Mouse (Mus musculus) induced T-regulatory cell, adult 2 months (primary cell): Measurements from ENCODE around the gene Grm7.

Source experiments
- DNase-seq: peaks from one replicate; pipeline ENCODE4 v3.0.0-alpha.2; 2012; ENCODE audit warnings: low read depth

Gene Grm7

GRCm38 (mm10) chr6:110982013-110982412 is 336.6 kb downstream of the Grm7 start:
- no peak for DNase-seq

DNA sequence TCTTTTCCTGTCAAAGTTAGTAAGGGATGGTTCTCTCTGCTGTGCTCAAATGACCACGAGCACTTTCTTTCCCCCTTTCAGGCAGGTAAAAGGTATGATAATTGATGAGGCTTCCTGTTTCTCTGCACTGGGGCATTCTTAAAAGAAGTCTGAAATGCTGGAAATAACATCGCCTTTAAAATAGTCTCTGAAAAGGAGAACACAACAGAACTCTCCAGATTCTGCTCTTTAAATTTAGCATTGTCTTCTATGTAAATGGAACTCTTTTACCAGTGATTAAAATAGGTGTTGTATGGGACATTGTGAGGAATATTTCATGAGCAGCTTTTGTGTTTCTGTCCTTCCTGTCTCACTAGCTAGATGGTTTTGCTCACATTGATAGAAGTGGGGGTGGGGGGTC is 393.7 kb downstream of the Grm7 start:
- DNase-seq: no peak

DNA sequence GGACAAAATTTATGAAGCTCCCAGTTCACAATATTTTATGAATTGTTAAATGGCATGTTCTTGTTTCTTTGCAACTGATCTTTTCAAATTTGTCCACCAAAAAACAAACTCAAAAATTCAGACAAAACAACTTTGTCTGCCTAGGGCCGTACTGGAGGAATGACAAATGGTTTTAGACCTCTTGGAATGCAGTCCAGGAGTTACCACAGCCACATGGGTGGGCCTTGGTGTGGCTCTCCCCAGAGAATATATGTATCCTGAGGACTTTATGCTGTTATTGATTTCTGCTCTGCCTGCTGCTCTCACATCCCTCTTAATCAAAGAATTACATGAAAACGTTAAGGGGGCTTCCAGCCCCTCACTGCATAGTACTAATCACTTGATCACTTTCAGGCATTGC is 400.5 kb downstream of the Grm7 start:
- no peak for DNase-seq

GRCm38 (mm10) chr6:111049247-111049646 is 403.9 kb downstream of the Grm7 start:
- DNase-seq: no peak

- DNase-seq: no peak
Observed at GRCm38 (mm10) chr6:111054001-111054975, 408.9 kb downstream of the Grm7 start.

DNA sequence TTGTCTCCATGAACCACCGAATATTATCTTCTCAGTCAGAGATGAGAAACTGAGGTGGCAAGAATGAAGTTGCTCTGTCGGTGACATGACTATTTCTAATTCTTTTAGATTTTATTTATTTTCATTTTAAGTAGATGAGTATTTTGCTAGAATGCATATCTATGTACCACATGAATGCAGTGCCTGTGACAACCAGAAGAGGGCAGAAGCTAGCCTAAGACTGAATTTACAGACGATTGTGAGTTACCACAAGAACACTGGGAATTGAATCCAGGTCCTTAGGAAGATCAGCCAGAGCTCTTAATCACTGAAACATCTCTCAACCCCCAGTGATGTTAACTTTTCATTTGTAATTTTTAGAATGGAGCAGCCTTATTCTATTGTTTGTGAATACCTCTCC is 412.4 kb downstream of the Grm7 start:
- DNase-seq: no peak

- no peak for DNase-seq
Observed at GRCm38 (mm10) chr6:111060004-111060403, 414.6 kb downstream of the Grm7 start.

DNA sequence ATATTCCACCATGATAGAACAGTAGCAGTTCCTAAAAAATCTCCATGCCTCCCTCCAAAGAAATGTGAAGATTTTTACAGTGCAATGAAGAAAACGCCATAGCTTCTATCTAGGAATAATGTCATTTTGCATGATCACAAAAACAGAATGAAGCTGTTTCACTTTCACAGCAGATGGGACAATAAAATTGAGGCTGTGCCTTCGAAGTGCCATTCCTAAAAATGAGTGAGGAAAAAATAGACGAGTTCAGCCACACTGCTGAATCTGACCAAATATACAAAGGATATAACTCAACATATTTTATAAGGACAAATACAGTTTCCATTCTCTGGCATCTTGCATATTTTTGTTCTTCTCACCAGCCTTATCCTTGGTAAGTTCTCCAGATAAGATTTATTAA is 439.2 kb downstream of the Grm7 start:
- no peak for DNase-seq

- DNase-seq: no peak
Observed at GRCm38 (mm10) chr6:111094818-111095217, 449.4 kb downstream of the Grm7 start.

DNA sequence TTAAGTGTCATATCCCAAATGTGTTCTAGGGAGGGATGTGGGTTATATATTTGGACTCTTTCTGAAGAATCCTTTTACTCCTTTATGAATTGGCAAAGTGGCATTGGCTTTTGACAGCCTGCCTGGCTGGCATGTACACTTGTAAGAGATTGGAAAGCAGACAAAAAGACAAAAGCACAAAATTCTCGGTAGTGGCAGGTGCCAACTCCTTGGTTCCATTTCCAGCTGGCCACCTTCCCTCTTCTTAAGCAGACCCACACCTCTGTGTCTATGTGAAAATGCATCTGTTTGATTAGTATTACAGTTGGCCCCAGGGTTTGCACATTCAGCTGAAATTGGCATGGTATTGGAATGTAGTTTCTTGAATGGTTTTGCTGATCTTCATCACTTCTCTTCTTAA is 460.1 kb downstream of the Grm7 start:
- no peak for DNase-seq

DNA sequence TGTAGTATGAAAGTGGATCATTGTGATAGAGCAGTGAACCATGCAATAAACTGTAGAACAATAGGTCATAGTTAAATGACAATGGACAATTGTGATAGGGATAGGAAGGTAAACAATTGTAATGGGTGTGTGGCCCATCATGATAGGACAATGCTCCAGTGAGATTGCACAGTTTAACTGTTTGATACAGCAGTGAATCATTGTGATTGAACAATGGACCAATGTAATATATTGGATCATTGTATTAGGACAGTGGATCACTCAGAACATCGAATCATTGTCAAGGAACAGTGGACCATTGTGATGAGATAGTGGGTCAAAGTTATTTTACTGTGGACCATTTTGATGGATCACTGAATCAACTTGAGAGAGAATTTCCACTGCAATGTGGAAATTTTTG is 515.7 kb downstream of the Grm7 start:
- DNase-seq: no peak

GRCm38 (mm10) chr6:111195333-111195732 is 550.0 kb downstream of the Grm7 start:
- DNase-seq: no peak

- DNase-seq: no peak
Observed at GRCm38 (mm10) chr6:111221083-111221729, 575.8 kb downstream of the Grm7 start.

DNA sequence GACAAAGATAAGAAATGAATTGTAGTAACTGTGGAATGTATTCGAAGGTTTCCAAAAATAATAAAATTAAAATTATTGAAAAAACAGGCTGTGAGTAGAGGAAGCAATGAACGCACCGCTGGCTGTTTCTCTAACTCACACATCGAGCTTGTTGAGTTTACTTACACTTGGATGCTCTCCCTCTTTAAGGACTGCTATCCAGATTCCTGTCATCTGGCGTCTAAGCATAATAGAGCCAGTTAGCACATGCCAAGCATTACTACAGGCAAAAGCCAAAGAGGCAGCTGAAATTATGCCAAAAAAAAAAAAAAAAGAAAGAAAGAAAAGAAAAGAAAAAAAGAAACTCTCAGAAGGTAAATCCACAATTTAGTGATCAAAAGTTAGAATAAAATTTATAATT is 609.8 kb downstream of the Grm7 start:
- DNase-seq: no peak

GRCm38 (mm10) chr6:111256939-111257338 is 611.6 kb downstream of the Grm7 start:
- no peak for DNase-seq

DNA sequence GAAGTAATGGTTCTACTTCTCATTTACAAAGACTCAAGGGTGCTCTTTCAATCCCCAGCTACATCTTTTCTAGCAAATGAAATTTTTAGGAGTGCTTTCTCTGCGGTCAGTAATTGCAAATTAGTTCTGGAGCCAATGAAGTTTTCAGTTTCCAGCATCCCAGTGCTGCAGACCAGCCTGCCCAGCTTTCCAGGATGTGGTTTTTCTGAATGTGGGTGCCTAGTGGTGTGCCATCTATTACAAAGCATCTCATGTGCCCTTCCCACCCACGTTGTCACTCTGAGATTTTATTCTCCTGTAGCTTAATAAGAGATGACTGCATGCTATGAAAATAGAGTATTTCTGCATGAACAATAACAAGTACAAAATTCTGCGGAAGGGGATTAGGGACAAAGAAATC is 612.9 kb downstream of the Grm7 start:
- DNase-seq: no peak

GRCm38 (mm10) chr6:111261181-111261580 is 615.8 kb downstream of the Grm7 start:
- DNase-seq: no peak

- DNase-seq: no peak
Observed at GRCm38 (mm10) chr6:111276657-111277056, 631.3 kb downstream of the Grm7 start.

- no peak for DNase-seq
Observed at GRCm38 (mm10) chr6:111278516-111278915, 633.1 kb downstream of the Grm7 start.

DNA sequence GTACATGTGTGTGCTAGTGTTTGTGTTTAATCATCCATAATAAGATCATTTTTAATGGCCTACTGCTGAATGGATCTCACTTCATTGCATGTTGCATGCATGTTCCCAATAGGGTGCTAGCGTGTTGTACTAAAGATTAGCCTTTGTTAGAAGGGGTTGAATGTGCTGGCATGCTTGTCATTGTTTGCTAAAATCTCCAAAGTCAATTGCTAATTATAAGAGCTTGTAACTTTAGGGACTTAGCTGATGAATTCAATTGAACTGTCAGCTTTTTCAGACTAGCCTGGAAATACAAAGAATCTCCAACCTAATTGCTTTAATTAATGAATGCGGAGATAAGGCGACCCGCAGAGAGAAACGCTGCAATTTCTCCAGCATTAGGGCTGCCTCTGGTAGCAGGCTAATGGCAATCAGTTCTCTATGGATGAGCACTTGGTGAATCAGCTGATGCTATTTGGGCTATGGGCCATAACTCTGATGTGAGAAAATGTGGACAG is 648.2 kb downstream of the Grm7 start:
- DNase-seq: no peak

- DNase-seq: no peak
Observed at GRCm38 (mm10) chr6:111303912-111304555, 658.7 kb downstream of the Grm7 start.

- no peak for DNase-seq
Observed at GRCm38 (mm10) chr6:111361681-111362080, 716.3 kb downstream of the Grm7 start.

GRCm38 (mm10) chr6:111368111-111368510 is 722.7 kb downstream of the Grm7 start:
- no peak for DNase-seq
